Mouse (Mus musculus) ES-Bruce4 (cell line): ENCODE data around the gene Khk.

Experiments used
- CTCF ChIP-seq: IDR thresholded peaks from one replicate; pipeline ENCODE4 v1.8.1; 2011; ENCODE audit warnings: low read depth, low read length
- EP300 ChIP-seq: IDR thresholded peaks from 2 replicates; pipeline ENCODE4 v1.6.1; 2011; ENCODE audit warnings: low read depth, low read length; ENCODE audit not compliant: insufficient read depth

DNA sequence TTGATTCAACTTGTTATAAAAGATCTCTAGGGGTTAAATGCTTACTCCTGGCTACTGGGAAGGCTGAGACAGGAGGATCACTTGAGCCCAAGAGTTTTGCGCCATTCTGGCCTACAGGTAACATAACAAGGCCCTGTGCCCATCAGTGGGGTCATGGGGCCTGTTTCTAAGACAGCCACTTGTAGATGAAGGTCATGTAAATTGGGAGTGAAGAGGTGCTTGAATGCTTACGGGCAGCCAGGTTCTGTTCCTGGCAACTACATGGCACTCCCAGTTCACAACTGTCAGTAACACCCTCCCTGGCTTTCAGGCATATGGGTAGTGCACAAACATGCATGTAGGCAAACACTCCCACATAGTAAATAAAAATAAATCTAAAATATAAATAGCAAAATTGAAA is 29.7 kb downstream of the Khk start:
- no peak for TF ChIP-seq EP300
- no peak for TF ChIP-seq CTCF
